Mouse (Mus musculus) gastrocnemius, postnatal 25 days (tissue): Measurements from ENCODE around the gene Ccdc154. TPM values are rescaled to one million over a fixed set of nuclear protein-coding genes. Genes with fewer than 3 reads are reported as not detected.
A peak's percentile ranks its signal among the peaks of the same experiment; 100 is the strongest.
"Not testable (repeated sequence)": the region's sequence is repeated elsewhere in the genome, so short reads cannot be mapped to it uniquely, and the experiment has no call there.

Experiments
- DNase-seq: peaks from one replicate; pipeline ENCODE4 v3.0.0; 2022
- long read RNA-seq, 2 experiments: library from polyadenylated mRNA; stranded (forward); transcript quantifications; one replicate each; pipeline ENCODE4 v2.0.0; 2021
- total RNA-seq, 2 experiments: library from RNA; stranded (reverse); gene quantifications; 1 replicate in 1 of 2; 2 replicates in 1 of 2; pipeline ENCODE4 v1.2.3; 2021

Gene Ccdc154
- total RNA-seq: not detected
- long read RNA-seq, experiment 1: 0 reads
- long read RNA-seq, experiment 2: 0 reads

- no peak for DNase-seq
Observed at GRCm38 (mm10) chr17:25162161-25162560, at the start of gene Ccdc154. Ccdc154 (plus strand) TSS chr17:25162461.

DNA sequence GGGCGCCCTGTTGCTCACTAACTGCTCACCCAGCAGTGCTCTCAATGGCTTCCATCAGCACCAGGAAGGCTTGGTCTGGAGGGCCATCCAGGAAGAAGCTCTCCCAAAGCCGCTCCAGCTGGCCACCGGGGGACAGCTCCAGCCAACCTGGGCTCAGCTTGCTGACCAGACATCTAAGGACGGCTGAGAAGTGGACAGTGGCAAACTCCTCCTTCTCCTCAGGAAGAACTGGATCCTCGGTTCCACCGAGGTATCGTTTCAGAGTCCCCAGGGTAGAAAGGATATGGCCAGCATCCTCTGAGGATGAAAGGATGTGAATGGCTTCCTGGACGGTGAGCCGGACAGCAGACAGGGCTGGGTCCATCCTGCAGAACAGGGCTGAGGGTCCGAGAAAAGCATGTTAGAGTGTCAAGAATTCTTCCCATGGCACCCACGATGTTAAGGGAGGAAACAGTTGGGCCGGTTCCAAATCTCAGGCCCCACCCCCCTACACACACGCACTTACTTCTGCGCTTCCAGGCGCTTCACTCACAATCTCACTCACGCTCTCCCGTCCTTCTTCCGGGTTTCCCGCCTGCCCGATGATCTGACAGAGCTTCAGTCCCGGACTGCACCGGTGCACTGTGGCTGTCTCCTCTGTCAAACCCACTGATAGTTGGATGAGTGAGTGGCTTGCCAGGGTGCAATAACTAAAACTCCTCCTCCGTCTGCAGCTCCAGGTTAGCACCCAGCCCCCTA, 47.2 kb upstream of the Ccdc154 start:
- no peak for DNase-seq

GRCm38 (mm10) chr17:25115664-25116432, 46.4 kb upstream of the Ccdc154 start, which contains the start of gene Telo2:
Telo2 (minus strand) TSS chr17:25115967.
- peak; percentile 92 for DNase-seq

GRCm38 (mm10) chr17:25117263-25117662, 45.0 kb upstream of the Ccdc154 start:
- DNase-seq: no peak

DNA sequence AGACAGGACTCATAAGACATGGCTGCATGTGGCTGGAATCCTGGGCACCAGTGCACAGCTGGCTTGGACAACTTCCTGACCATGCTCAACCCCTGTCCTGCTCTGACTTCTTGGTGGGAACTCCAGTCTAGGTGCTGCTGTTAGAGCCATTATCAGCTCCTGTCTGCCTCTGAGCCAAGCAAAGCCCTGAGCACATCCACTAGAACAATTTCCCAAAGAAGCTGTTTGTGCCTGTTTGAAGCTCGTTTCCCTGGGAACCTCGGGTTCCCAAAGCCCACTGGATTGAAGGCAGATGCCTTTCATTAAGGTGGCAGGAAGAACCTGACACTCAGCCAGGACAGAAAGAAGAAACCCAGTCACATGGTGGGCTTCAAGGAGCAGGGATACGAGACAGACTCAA, 41.9 kb upstream of the Ccdc154 start, which contains the start of gene Ptx4:
TSS of gene Ptx4 (plus strand) at position 355 of the 400 bp plus-strand sequence.
- DNase-seq: peak; percentile 61

DNA sequence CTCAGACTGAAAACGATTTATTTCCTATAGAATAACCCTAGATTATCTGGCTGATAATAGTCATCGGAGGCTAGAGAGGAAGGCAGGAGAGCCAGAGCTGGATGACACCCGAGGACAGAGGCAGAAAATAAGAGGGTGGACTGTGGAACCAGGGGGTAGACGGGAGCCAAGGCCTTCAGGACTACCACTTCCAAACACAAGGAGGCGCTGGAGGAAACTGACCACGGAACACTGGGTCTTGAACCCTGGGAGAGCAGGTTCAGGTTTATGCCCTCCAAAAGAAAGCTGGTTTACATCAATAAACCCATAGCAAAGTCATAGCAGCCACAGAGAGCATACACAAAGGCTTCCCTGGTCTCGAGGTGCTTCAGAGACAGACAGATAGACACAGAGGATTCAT, 38.3 kb upstream of the Ccdc154 start:
- no peak for DNase-seq

DNA sequence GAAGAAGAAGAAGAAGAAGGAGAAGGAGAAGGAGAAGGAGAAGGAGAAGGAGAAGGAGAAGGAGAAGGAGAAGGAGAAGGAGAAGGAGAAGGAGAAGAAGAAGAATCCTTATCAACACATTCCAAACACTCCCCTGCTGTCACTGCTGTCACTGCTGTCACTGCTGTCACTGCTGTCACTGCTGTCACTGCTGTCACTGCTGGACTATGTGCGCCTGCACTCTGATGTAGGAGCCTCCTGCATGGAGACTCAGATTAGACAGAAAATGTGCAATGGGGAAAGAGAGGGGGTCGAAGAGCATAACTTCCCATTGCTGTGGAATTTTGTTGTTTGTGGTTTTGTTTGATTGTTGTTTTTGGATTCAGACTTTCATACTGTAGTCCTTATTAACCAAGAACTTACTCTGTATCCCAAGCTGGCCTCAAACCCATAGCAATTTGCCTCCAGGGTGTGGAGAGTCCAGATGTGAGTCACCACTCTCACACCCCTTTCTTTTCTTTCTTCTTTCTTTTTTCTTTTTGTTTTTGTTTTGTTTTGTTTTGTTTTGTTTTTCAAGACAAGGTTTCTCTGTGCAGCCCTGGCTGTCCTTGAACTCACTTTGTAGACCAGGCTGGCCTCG, 36.7 kb upstream of the Ccdc154 start:
- DNase-seq: not testable (repeated sequence)

GRCm38 (mm10) chr17:25127079-25127478, 35.2 kb upstream of the Ccdc154 start:
- DNase-seq: no peak

DNA sequence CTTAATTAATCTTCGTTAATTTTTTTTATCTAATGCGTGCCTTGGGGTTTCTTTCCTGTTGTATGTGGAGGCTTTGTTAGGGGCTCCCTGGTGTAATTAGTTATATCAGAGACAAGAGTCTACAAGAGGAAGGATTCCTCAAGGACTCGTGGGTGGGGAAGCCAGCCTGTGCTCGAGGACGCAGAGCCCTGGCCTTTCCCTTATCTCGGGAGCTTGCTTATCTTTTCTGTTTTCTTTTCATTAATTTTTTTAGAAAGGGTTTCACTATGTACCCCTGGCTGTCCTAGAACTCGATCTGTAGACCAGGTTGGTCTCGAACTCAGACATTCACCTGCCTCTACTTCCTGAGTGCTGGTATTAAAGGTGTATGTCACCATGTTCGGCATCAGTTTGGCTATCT, 34.6 kb upstream of the Ccdc154 start:
- no peak for DNase-seq

- DNase-seq: no peak
Observed at GRCm38 (mm10) chr17:25130060-25130459, 32.2 kb upstream of the Ccdc154 start.

- peak; percentile 88 for DNase-seq
Observed at GRCm38 (mm10) chr17:25133275-25133698, 29.0 kb upstream of the Ccdc154 start, which contains the start of gene Clcn7. Clcn7 (plus strand) TSS chr17:25133391.

DNA sequence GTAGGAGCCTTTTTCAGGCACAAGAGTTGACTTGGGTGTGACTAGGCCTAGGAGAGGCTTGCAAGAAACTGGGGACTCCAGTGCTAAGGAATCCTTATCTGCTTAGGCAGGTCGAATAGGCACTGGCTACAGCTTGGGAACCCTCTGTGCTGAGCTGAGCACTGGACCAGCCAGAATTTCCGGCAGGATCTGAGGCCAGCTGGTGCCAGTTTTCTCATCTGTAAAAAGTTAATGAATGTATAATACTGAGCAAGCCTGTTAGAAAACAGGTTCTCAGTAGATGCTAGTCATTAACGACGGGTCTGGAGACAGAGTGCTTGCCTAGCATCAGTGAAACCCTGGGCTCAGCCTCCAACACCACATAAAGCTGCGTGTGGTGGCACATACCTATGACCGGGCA, 26.6 kb upstream of the Ccdc154 start:
- DNase-seq: no peak

DNA sequence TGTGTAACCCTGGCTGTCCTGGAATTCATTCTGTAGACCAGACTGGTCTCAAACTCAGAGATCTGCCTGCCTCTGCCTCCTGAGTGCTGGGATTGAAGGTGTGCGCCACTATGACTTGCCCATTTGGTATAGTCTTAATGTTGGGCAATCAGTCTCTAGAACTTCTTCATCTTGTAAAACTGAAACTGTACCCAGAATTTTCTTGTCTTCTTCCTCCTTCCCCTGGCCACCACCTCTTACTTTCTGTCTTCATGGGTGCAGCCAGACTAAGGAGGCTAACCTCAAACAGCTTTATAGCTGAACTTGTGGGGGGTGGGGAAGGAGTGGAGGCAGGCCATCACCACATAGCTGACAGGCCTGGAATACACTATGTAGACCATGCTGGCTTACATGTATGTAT, 23.5 kb upstream of the Ccdc154 start:
- DNase-seq: no peak

DNA sequence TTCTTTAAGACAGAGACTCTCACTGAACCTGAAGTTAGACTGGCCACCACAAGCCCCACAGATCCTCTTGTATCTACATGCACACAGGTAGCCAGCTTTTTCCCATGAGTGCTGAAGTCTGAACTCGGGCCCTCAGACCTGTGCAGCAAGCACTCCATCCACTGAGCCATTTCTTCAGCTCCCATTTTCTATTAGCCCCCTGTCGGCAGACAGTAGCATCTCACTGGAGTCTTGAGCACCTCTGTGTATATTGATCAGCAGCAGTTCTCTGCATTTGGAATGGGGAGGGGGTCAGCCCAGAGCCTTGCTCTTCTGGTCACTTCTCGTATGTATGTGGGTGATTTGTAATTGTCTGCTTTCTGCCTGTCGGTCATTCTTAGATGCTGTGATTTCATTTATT, 22.3 kb upstream of the Ccdc154 start:
- no peak for DNase-seq

DNA sequence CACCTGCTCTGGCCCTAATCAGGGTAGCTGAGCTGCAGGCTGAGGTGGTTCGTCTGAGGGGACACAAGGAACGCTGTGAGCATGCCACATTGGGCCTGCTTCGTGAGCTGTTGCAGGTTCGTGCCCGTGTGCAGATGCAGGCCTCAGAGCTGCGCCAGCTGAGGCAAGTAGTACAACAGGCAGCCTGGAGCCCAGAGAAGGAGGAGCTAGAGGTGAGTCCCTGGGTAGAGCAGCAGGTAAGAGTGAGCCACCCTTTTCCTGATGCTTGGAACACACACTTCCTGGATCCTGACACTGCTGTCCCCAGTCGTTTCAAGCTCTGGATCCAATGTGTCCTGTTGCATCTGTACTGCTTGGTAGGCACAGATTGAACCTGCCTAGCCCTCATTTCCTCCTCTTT, 1.1 kb downstream of the Ccdc154 start:
- no peak for DNase-seq

DNA sequence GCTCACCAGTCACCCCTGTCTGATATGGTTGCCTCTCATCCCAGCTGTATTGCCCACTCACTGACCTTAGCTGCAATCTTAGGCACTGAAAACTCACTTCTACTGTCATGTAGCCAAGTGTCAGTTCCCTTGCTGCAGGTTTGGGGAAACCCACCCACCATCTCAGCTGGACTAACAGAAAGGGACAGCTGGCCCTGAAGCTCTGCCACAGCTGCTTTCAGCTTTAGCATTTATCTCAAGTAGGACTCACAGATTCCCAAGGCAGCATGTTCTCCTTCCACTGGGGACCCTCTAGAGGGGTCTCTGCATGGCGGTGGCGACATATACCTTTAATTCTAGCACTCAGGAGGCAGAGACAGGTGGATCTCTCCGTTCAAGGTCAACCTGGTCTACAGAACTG, 2.5 kb downstream of the Ccdc154 start:
- no peak for DNase-seq

GRCm38 (mm10) chr17:25165970-25166671, 3.9 kb downstream of the Ccdc154 start:
- no peak for DNase-seq

GRCm38 (mm10) chr17:25169706-25170105, 7.4 kb downstream of the Ccdc154 start:
- DNase-seq: no peak

DNA sequence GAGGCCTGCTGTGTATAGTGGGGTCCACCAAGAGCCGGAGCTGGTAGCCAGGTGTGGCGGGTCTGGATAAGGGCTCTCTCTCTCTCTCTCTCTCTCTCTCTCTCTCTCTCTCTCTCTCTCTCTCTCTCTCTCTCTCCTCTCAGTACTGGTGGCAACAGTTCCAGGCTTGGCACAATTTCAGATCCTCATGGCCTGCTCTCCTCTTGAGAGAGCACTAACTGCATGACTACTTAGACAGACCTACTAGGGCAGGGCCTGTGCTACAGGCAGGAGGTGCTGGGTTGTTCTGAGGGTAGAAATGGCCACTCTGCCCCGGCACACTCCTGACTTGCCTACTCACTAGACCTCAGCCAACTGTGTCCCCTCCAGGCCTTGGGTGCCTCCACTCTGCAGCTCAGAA, 10.3 kb downstream of the Ccdc154 start:
- DNase-seq: no peak

- DNase-seq: no peak
Observed at GRCm38 (mm10) chr17:25175411-25175810, 13.2 kb downstream of the Ccdc154 start, which contains the start of gene Gm38655. Gm38655 (minus strand) TSS chr17:25175471.

DNA sequence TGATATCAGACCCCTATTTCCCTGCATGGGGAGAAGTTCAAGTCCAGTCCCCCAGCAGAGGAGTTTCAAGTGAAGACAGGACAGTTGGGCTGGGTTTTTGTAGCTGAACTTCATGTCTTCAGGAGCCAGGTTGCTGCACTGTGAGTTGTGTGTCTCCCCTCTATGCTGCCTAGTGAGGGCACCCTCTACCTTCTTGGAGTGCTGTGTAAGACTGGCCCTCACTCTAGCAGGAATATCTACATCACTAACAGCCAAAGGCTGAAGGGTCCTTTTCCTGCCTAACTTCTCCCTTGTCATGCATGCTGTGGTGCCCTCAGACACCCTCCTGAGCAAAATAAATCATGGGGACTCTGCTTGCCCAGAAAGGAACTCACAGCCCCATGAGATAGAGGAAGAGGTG, 21.0 kb downstream of the Ccdc154 start:
- no peak for DNase-seq

DNA sequence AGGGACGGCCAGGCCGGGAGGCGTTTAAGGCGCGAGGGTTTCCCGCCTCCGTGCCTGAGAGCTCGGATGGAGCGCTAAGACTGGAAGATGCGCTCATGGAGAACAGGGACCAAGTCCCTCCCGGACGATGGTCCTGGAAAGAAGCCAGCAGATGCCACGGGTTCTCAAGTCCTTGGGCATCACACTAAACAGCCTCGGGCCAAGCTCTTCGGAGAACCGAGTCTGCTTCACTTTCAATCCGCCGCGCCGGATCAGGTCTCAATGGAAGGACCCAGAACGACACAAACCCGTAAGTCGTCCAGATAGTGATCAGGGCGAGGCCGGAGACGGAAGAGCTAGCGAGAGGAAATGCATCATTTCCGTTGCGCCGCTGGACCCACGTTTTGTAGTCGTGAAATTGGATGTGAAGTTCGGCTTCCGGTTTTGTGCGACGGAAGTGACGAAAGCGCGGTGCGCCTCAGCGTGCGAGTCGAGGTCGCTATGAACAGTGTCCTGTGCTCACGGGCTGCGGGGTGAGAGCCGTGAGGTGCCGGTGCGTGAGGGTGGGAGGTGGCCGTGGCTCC, 21.9 kb downstream of the Ccdc154 start, which contains the start of gene BC003965:
TSS of gene BC003965 (plus strand) at position 426 of the 563 bp plus-strand sequence.
- peak; percentile 94 for DNase-seq
